Mouse (Mus musculus) cerebellum, adult 11 months (tissue): ENCODE data around the gene Fxn.
A peak's percentile ranks its signal among the peaks of the same experiment; 100 is the strongest.

Experiments
- DNase-seq: peaks from one replicate; pipeline ENCODE4 v3.0.0; 2022

The Fxn gene

GRCm38 (mm10) chr19:24300994-24301767 lies 20.8 kb upstream of the Fxn start:
- peak; percentile 45 for DNase-seq

GRCm38 (mm10) chr19:24293537-24293936 lies 13.1 kb upstream of the Fxn start:
- no peak for DNase-seq

GRCm38 (mm10) chr19:24284187-24284586 lies 3.8 kb upstream of the Fxn start:
- peak; percentile 34 for DNase-seq

- DNase-seq = no peak
Measured at GRCm38 (mm10) chr19:24281288-24281980, 1.0 kb upstream of the Fxn start.

GRCm38 (mm10) chr19:24279706-24280600 lies 452 bp downstream of the Fxn start:
- peak; percentile 85 for DNase-seq

GRCm38 (mm10) chr19:24278859-24279258 lies 1.5 kb downstream of the Fxn start:
- DNase-seq = no peak

- DNase-seq = no peak
Measured at GRCm38 (mm10) chr19:24274281-24274680, 6.1 kb downstream of the Fxn start.

GRCm38 (mm10) chr19:24271746-24272426 lies 8.5 kb downstream of the Fxn start:
- peak; percentile 68 for DNase-seq

- no peak for DNase-seq
Measured at GRCm38 (mm10) chr19:24271326-24271725, 9.1 kb downstream of the Fxn start.

GRCm38 (mm10) chr19:24268531-24268930 lies 11.9 kb downstream of the Fxn start:
- DNase-seq = no peak

GRCm38 (mm10) chr19:24266046-24266830 lies 14.2 kb downstream of the Fxn start:
- no peak for DNase-seq

GRCm38 (mm10) chr19:24264991-24265390 lies 15.4 kb downstream of the Fxn start:
- DNase-seq = peak; percentile 67

- no peak for DNase-seq
Measured at GRCm38 (mm10) chr19:24262736-24263135, 17.7 kb downstream of the Fxn start.

GRCm38 (mm10) chr19:24259390-24260351 lies 20.7 kb downstream of the Fxn start:
- DNase-seq = no peak

- DNase-seq = no peak
Measured at GRCm38 (mm10) chr19:24258368-24258767, 22.0 kb downstream of the Fxn start.

GRCm38 (mm10) chr19:24257962-24258361 lies 22.4 kb downstream of the Fxn start:
- no peak for DNase-seq

- DNase-seq = no peak
Measured at GRCm38 (mm10) chr19:24253657-24254260, 26.6 kb downstream of the Fxn start.

GRCm38 (mm10) chr19:24251869-24252268 lies 28.5 kb downstream of the Fxn start:
- DNase-seq = no peak

GRCm38 (mm10) chr19:24243340-24243739 lies 37.1 kb downstream of the Fxn start:
- no peak for DNase-seq
